Mouse (Mus musculus) brain, embryonic 14.5 days (tissue): ENCODE data around the gene Rnf103.

ENCODE experiments used
- CTCF ChIP-seq: fragments of 200-500 bp; IDR thresholded peaks from 2 replicates; pipeline ENCODE4 v1.5.1; 2012; ENCODE audit warnings: inconsistent platforms, mild to moderate bottlenecking, moderate library complexity, borderline replicate concordance; ENCODE audit not compliant: insufficient read depth, insufficient read length; ENCODE audit errors: extremely low read depth
- POLR2A ChIP-seq: fragments of 200-500 bp; IDR thresholded peaks from 2 replicates; pipeline ENCODE4 v1.6.1; 2012; ENCODE audit warnings: mild to moderate bottlenecking, inconsistent platforms, borderline replicate concordance; ENCODE audit not compliant: poor library complexity, insufficient read depth, insufficient read length, severe bottlenecking; ENCODE audit errors: extremely low read depth

- TF ChIP-seq POLR2A: no peak
- no peak for TF ChIP-seq CTCF
These were observed 35.6 kb upstream of the Rnf103 start for GRCm38 (mm10) chr6:71457956-71458608.
